Mouse (Mus musculus) E14TG2a.4 (cell line): ENCODE measurements at regions not wholly inside any gene's neighbourhood (a gene's known extent, or its start where the extent isn't known, plus 50 kb on each side); places are given as distances from the start of the nearest gene placed in this dataset.

ENCODE experiments used
- CTCF ChIP-seq: conservative IDR thresholded peaks from 2 replicates; pipeline ENCODE4 v1.5.1; 2014; ENCODE audit warnings: low read length
- NANOG ChIP-seq: IDR thresholded peaks from 2 replicates; pipeline ENCODE4 v1.6.1; 2014; ENCODE audit warnings: borderline replicate concordance, low read length, mixed read lengths

- TF ChIP-seq CTCF = no peak
- no peak for TF ChIP-seq NANOG
These were observed 96.2 kb upstream of the Sox4 start for GRCm38 (mm10) chr13:29049730-29050129.
